Mouse (Mus musculus) ES-Bruce4 (cell line): ENCODE measurements around the gene Adcy6. TPM values are rescaled to one million over a fixed set of nuclear protein-coding genes. Genes with fewer than 3 reads are reported as not detected.

Experiments used
- H3K27ac ChIP-seq: 2 replicates; pipeline ENCODE4 v1.5.1; 2012; ENCODE audit warnings: low read length, inconsistent platforms; ENCODE audit not compliant: insufficient read depth
- H3K27me3 ChIP-seq: 2 replicates; pipeline ENCODE4 v1.6.1; 2012; ENCODE audit warnings: mild to moderate bottlenecking, low read length, inconsistent platforms; ENCODE audit not compliant: control insufficient read depth, poor library complexity, insufficient read depth, severe bottlenecking
- H3K36me3 ChIP-seq: 2 replicates; pipeline ENCODE4 v1.6.1; 2012; ENCODE audit warnings: inconsistent platforms, mild to moderate bottlenecking, low read length, moderate library complexity; ENCODE audit not compliant: control insufficient read depth, poor library complexity, insufficient read depth, severe bottlenecking
- H3K4me1 ChIP-seq: one replicate; pipeline ENCODE4 v1.8.1; 2011; ENCODE audit warnings: low read length; ENCODE audit not compliant: control insufficient read depth, insufficient read depth
- H3K4me3 ChIP-seq: 2 replicates; pipeline ENCODE4 v1.5.1; 2011; ENCODE audit warnings: low read depth, mild to moderate bottlenecking, low read length
- H3K9ac ChIP-seq: 2 replicates; pipeline ENCODE4 v1.6.1; 2012; ENCODE audit warnings: low read depth, mild to moderate bottlenecking, inconsistent platforms; ENCODE audit not compliant: poor library complexity, severe bottlenecking
- H3K9me3 ChIP-seq: replicated peaks from 2 replicates; pipeline ENCODE4 v1.6.1; 2012; ENCODE audit warnings: mild to moderate bottlenecking, low read length, inconsistent platforms; ENCODE audit not compliant: control insufficient read depth, poor library complexity, insufficient read depth, severe bottlenecking
- CTCF ChIP-seq: IDR thresholded peaks from one replicate; pipeline ENCODE4 v1.8.1; 2011; ENCODE audit warnings: low read depth, low read length
- EP300 ChIP-seq: IDR thresholded peaks from 2 replicates; pipeline ENCODE4 v1.6.1; 2011; ENCODE audit warnings: low read depth, low read length; ENCODE audit not compliant: insufficient read depth
- POLR2A ChIP-seq: IDR thresholded peaks from one replicate; pipeline ENCODE4 v1.8.1; 2011; ENCODE audit warnings: low read length; ENCODE audit not compliant: insufficient read depth
- polyA plus RNA-seq: library from polyadenylated mRNA; stranded (reverse); fragments of >200 nt; gene quantifications from 2 replicates; pipeline ENCODE4 v1.2.4, GENCODE M21; 2011; ENCODE audit warnings: low read depth; ENCODE audit not compliant: missing spikeins, insufficient read depth, insufficient read length

Gene Adcy6
- polyA plus RNA-seq, 1 experiment: 12.5 TPM

DNA sequence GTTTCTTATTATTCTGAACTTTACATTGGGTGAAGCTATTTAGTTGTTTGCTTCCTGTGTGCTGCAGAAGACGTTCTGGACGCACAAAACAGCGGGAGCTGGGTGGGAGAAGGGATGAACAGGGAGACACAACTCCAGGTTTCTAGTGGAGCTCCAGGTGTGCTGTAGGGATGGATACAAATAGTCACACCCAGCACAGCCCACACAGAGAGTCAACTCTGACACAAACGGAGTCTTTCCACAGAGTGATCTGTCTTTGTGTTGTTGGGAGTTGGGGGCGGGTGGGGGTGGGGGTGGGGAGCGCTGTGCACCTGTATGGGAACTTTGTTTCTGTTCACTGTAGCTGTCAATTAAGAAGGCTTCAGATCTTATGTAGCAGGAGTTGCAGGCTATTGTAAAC lies 12.8 kb upstream of the Adcy6 start:
- TF ChIP-seq EP300: no peak
- TF ChIP-seq POLR2A: no peak
- no peak for TF ChIP-seq CTCF
- Histone ChIP-seq H3K9ac (no peak overlapping the region), H3K27ac (peak overlapping the region; percentile 49; the same call in 1 of the 2 replicates), H3K36me3 (no peaks in the 10 kb centered on the region), H3K4me1 (peaks cover 10% of the 10 kb centered on the region), H3K27me3 (no peaks in the 10 kb centered on the region), H3K4me3 (no peak overlapping the region), H3K9me3 (no peaks in the 10 kb centered on the region)

- H3K9ac ChIP-seq: no peak overlapping the region
- H3K27ac ChIP-seq: peak overlapping the region; percentile 49; the same call in 1 of the 2 replicates
These were observed 12.3 kb upstream of the Adcy6 start for GRCm38 (mm10) chr15:98622199-98622598.

GRCm38 (mm10) chr15:98617176-98617537 lies 7.3 kb upstream of the Adcy6 start:
- no peak for TF ChIP-seq POLR2A
- peak; percentile 55 for TF ChIP-seq CTCF
- Histone ChIP-seq H3K4me1 (peaks cover 4% of the 10 kb centered on the region), H3K27me3 (no peaks in the 10 kb centered on the region), H3K9me3 (no peaks in the 10 kb centered on the region), H3K27ac (no peak overlapping the region), H3K4me3 (no peak overlapping the region), H3K9ac (no peak overlapping the region), H3K36me3 (no peaks in the 10 kb centered on the region)

More at GRCm38 (mm10) chr15:98622199-98622598, 12.3 kb upstream of the Adcy6 start:
- Histone ChIP-seq H3K9me3 (no peaks in the 10 kb centered on the region), H3K36me3 (no peaks in the 10 kb centered on the region), H3K4me3 (no peak overlapping the region), H3K27me3 (no peaks in the 10 kb centered on the region), H3K4me1 (peaks cover 10% of the 10 kb centered on the region)
- TF ChIP-seq EP300: no peak
- TF ChIP-seq CTCF: no peak
- TF ChIP-seq POLR2A: no peak

- Histone ChIP-seq H3K9ac (no peak overlapping the region), H3K4me3 (no peak overlapping the region), H3K4me1 (peaks cover 3% of the 10 kb centered on the region), H3K27me3 (no peaks in the 10 kb centered on the region), H3K9me3 (no peaks in the 10 kb centered on the region), H3K27ac (no peak overlapping the region), H3K36me3 (no peaks in the 10 kb centered on the region)
- no peak for TF ChIP-seq POLR2A
- TF ChIP-seq EP300: no peak
- TF ChIP-seq CTCF: no peak
These were observed 6.7 kb upstream of the Adcy6 start for GRCm38 (mm10) chr15:98616362-98617175.

DNA sequence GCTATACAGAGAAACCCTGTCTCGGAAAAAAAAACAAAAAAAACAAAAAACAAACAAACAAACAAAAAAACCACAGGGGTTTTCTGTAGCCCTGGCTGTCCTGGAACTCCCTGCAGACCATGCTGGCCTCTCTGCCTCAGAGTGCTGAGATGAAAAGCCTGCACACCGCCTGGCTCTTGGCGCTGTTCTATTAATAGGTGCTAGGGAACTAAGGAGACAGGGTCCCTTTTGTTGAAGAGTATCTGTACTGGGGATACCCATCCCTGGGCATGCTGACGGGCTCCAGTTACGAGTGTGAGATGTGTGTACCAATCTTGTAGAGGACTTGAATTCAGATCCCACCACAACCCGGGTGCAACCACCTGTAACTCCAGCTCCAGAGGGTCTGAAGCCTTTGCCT lies 5.9 kb upstream of the Adcy6 start:
- H3K27me3 ChIP-seq: no peaks in the 10 kb centered on the region
- H3K9ac ChIP-seq: no peak overlapping the region
- H3K9me3 ChIP-seq: no peaks in the 10 kb centered on the region
- no peaks in the 10 kb centered on the region for H3K36me3 ChIP-seq
- H3K4me1 ChIP-seq: peaks cover 3% of the 10 kb centered on the region
- TF ChIP-seq EP300 (no peak), POLR2A (no peak), CTCF (no peak)
- no peak overlapping the region for H3K4me3 ChIP-seq
- no peak overlapping the region for H3K27ac ChIP-seq

- Histone ChIP-seq H3K9me3 (no peaks in the 10 kb centered on the region), H3K36me3 (no peaks in the 10 kb centered on the region), H3K4me1 (peaks cover 2% of the 10 kb centered on the region), H3K27ac (no peak overlapping the region), H3K27me3 (no peaks in the 10 kb centered on the region; the same call in 1 of the 2 replicates), H3K4me3 (no peak overlapping the region), H3K9ac (no peak overlapping the region)
- TF ChIP-seq EP300 (no peak), POLR2A (no peak), CTCF (no peak)
These were observed 5.1 kb upstream of the Adcy6 start for GRCm38 (mm10) chr15:98614971-98615370.
